Mouse (Mus musculus): ENCODE measurements around the gene Cox14.

DNA sequence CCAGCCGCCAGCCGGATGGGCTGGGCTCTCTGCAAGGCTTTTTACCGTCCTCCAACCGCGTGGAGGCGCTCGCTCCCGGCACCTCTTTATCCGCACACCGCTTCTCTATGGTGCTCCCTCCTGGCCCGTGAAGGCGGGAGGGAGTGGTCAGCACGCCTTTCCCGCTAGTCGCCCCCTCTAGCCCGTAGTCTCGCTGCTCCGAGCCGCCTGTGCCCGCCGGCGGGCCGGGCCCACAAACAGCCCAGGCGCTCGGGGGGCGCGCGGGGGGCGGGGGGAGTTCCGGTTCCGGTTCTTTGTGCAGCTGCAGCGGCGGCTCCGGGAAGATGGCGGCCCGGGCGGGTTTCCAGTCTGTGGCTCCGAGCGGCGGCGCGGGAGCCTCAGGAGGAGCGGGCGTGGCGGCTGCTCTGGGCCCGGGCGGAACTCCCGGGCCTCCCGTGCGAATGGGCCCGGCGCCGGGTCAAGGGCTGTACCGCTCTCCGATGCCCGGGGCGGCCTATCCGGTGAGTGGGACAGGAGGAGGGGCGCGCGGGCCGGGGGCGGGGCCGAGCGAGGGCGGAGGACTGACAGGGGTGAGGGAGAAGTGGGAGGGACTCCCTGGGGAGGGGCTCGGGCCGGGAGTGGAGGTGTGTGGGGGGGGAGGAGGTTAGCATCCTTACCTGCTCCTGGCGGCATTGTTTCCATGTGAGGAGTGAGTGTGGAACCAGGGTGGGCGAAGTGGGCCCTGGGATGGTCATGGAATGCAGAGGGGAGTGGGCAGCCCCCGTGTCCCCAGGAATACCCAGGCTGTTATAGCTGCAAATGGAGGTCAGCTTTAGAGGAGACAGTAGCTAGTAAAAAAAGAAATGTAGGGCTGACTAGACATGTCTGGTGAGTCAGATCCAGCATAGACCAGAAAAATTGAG lies 23.2 kb upstream of the Cox14 start, which contains the start of gene Smarcd1:
- no peak for TF ChIP-seq GATA1 (IDR thresholded peaks at IDR 0.05; ENCODE audit: borderline replicate concordance, low read length)
- TF ChIP-seq FLI1 (IDR thresholded peaks at IDR 0.05; ENCODE audit: low read length): no peak
